Mouse (Mus musculus) heart, embryonic 12.5 days (tissue): ENCODE data around the gene Ssna1. TPM values are rescaled to one million over a fixed set of nuclear protein-coding genes. Genes with fewer than 3 reads are reported as not detected.

Source experiments
- ATAC-seq: fragments of 200-750 bp; cut with Nextera tagmentation; 2 replicates; pipeline ENCODE4 v1.8.0; 2017; ENCODE audit warnings: moderate TSS enrichment, moderate library complexity; ENCODE audit not compliant: insufficient number of reproducible peaks, low FRiP score
- H3K27ac ChIP-seq: fragments of 300-500 bp; sonication (generic); 2 replicates; pipeline ENCODE4 v1.5.1; 2016; ENCODE audit warnings: mild to moderate bottlenecking, moderate library complexity; ENCODE audit not compliant: poor library complexity, severe bottlenecking
- H3K27me3 ChIP-seq: fragments of 300-500 bp; sonication (generic); replicated peaks from 2 replicates; pipeline ENCODE4 v1.6.1; 2016; ENCODE audit warnings: mild to moderate bottlenecking, moderate library complexity
- H3K36me3 ChIP-seq: fragments of 300-500 bp; sonication (generic); 2 replicates; pipeline ENCODE4 v1.6.1; 2016; ENCODE audit warnings: mild to moderate bottlenecking, moderate library complexity
- H3K4me1 ChIP-seq: fragments of 300-500 bp; sonication (generic); replicated peaks from 2 replicates; pipeline ENCODE4 v1.6.1; 2016; ENCODE audit warnings: mild to moderate bottlenecking
- H3K4me2 ChIP-seq: fragments of 300-500 bp; sonication (generic); 2 replicates; pipeline ENCODE4 v1.6.1; 2016; ENCODE audit warnings: mild to moderate bottlenecking, moderate library complexity
- H3K4me3 ChIP-seq: fragments of 300-500 bp; sonication (generic); 2 replicates; pipeline ENCODE4 v1.5.1; 2016; ENCODE audit warnings: mild to moderate bottlenecking
- H3K9ac ChIP-seq: fragments of 300-500 bp; sonication (generic); 2 replicates; pipeline ENCODE4 v1.6.1; 2016; ENCODE audit warnings: mild to moderate bottlenecking, moderate library complexity
- H3K9me3 ChIP-seq: fragments of 300-500 bp; sonication (generic); replicated peaks from 2 replicates; pipeline ENCODE4 v1.6.1; 2016; ENCODE audit warnings: mild to moderate bottlenecking, moderate library complexity
- WGBS: fragments of 180-500 bp; shearing (Covaris S2); methylation state at CpG from one replicate; pipeline ENCODE4 v1.1.7; 2016; 5-methylcytosine and 5-hydroxymethylcytosine counted together
- polyA plus RNA-seq: library from polyadenylated mRNA; unstranded; fragments of >200 nt; fragmentation: Nextera tagmentation; extraction: Ambion mirVana; gene quantifications from 2 replicates; pipeline ENCODE4 v1.2.1, GENCODE M21; 2016

Ssna1 gene
- polyA plus RNA-seq, 1 experiment from 2014 or later: 133 TPM

DNA sequence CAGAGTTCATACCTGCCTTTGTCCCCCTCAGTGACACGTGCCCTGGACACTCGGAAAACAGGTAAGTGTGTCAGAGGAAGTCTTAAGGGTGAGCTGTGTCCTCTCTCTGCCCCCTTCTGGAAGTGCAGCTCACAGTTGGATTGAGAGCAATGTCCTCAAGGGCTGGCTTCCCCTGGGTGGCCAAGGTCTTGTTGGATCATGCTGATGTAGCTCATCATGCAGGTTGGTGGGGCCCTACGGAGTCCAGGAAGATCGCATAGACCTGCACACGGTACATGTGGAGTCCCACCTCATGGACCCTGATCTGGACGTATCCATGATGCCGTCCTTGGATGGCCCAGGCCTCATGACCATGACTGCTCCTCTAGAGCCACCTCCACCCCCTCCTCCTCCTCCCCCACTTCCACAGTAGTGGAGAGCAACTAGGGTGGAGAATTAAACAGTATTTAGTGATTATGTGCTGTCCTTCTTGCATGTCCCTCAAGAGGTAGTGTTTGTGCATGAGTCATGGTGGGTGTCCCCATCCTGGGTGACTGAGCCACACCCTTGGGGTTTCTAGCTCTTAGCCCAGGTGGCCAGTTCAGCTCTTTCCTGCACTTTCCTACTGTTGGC, 16.6 kb upstream of the Ssna1 start:
- no peak for ATAC-seq

DNA sequence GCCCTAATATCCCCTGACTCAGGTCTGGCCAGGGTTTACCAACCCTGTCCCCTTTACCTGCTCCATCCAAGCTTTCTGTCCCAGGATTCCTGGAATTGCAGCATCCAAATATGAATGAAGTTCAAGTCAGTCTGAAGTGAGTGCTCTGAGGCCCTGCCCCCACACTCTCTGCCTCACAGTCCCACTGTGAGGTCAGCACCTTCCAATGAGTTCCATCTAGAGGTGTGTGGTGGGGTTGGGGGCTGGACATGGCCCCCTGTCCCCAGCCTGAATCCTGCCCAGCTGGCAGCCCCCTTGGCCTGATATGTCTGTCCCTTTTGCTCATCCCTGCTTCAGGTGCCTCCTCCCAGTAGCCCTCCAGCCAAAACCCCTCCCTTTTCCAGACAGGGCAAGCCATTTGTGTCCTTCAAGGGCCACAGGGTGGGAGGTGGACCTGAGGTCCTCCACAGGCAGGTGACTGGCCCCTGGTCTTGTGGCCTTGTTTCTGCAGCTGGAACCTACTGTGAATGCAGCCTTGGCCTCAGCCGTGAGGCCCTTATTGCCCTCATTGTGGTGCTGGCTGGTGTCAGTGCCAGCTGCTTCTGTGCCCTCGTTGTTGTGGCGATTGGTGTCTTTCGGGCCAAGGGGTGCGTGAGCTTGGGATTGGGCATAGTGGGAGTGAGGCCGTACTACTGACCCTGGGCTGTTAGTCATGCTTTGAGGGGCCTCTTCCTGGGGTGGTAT, 15.8 kb upstream of the Ssna1 start, which contains the start of gene Tmem210:
Tmem210 (plus strand) TSS at position 219 of the 723 bp plus-strand sequence.
- Histone ChIP-seq H3K4me2 (no peak within 1 kb of the TSS), H3K27me3 (peaks cover 67% of the 10 kb centered on the region), H3K27ac (no peak within 1 kb of the TSS), H3K36me3 (peaks cover 33% of the 10 kb centered on the region), H3K9me3 (no peaks in the 10 kb centered on the region), H3K4me1 (peaks cover 45% of the 10 kb centered on the region), H3K9ac (no peak within 1 kb of the TSS), H3K4me3 (no peak within 1 kb of the TSS)
- ATAC-seq: no peak
- WGBS: 85% methylated on average over 6 of the region's 6 CpGs

More for the DNA sequence above, 16.6 kb upstream of the Ssna1 start:
- H3K4me3 ChIP-seq: no peak overlapping the region
- 79% methylated on average over 7 of the region's 7 CpGs for WGBS
- H3K36me3 ChIP-seq: peaks cover 26% of the 10 kb centered on the region
- peaks cover 74% of the 10 kb centered on the region for H3K27me3 ChIP-seq
- no peak overlapping the region for H3K4me2 ChIP-seq
- H3K9me3 ChIP-seq: no peaks in the 10 kb centered on the region
- no peak overlapping the region for H3K9ac ChIP-seq
- no peak overlapping the region for H3K27ac ChIP-seq
- peaks cover 45% of the 10 kb centered on the region for H3K4me1 ChIP-seq

DNA sequence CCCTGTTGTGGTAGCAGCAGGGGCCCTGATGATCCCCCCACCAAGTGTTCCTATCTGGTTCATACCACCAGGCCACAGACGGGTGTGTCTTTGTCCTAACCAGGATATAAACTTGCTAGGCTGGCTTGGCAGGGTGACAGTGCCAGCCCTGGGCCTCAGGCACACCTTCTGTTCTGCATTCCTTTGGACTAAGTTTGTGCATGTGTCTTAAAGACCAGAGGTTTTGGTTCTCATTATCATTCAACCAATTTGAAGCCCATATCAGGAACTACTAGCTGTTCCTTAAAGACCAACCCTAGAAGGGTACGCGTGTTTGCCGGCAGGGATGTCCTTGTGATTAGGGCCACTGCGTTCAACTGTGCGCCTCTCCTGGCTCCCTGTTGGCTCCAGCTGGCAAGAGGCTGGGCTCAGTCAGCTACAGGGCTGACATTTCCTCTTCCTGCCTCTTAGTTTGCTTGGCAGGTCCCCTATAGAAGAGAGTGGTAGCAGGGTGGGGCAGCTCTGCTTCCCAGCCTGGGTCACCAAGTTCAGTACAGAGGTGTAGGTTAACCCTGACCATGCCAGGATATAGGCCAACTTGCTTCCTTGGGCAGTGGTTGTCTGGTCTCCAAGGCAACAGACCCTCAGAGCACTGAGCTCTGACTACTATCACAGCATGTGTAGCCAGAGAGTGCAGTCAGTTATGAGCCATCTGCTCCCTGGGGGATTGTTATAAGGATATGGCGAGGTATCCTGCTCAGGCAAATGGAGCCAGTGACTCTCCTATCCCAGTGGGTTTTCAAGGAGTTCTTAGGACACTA, 14.8 kb upstream of the Ssna1 start:
- no peak overlapping the region for H3K9ac ChIP-seq
- 45% methylated on average over 7 of the region's 7 CpGs for WGBS
- ATAC-seq: no peak

DNA sequence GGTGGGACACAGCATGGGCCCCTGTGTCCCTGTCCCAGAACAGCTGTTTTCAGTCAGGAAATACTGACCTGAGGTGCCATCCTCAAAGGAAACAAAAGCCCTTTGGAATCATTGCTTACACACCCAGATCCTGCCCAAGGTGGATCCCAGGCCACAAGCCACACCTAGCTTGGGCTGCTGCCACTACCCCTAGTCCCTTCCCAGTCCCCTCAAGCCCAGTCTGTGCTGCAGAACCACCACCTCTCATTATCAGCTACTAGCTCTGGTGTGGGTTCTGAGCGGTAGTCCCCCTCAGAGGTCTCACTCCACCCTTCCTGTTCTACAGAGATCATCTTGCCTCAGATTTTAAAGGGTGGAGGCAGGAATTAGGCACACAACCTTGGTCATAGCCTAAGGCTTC, 14.1 kb upstream of the Ssna1 start:
- no peak overlapping the region for H3K4me3 ChIP-seq
- H3K4me2 ChIP-seq: no peak overlapping the region
- peaks cover 48% of the 10 kb centered on the region for H3K36me3 ChIP-seq
- H3K9me3 ChIP-seq: no peaks in the 10 kb centered on the region
- H3K9ac ChIP-seq: no peak overlapping the region
- H3K27ac ChIP-seq: no peak overlapping the region
- peaks cover 32% of the 10 kb centered on the region for H3K4me1 ChIP-seq
- no peak for ATAC-seq
- WGBS: 58% methylated on average over 1 of the region's 1 CpGs
- peaks cover 49% of the 10 kb centered on the region for H3K27me3 ChIP-seq

More for the DNA sequence above, 14.8 kb upstream of the Ssna1 start:
- no peak overlapping the region for H3K4me3 ChIP-seq
- peaks cover 56% of the 10 kb centered on the region for H3K27me3 ChIP-seq
- H3K4me1 ChIP-seq: peaks cover 39% of the 10 kb centered on the region
- no peak overlapping the region for H3K4me2 ChIP-seq
- H3K36me3 ChIP-seq: peaks cover 43% of the 10 kb centered on the region
- no peak overlapping the region for H3K27ac ChIP-seq
- H3K9me3 ChIP-seq: no peaks in the 10 kb centered on the region

DNA sequence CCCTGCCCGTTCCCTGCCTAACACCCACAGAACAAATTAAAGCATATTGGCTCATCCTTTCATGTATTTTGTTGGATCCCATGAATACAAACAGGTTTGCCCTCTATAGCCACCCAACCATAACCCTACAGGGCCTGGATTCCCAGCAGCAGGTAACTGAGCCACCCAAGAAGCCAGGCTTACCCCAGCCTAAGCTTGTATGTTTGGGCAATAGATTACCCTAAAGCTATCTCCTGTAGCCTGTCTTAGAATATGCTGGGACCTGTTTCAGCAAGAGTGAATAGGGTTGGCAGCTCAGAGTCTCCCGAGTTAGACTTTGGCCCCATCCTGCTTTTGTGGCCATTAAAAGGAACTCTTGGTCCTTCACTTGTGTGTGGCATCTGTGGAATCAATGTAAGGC, 13.3 kb upstream of the Ssna1 start:
- H3K4me2 ChIP-seq: no peak overlapping the region
- ATAC-seq: no peak
- H3K27ac ChIP-seq: no peak overlapping the region
- WGBS: 92% methylated on average over 2 of the region's 2 CpGs
- no peak overlapping the region for H3K4me3 ChIP-seq
- no peak overlapping the region for H3K9ac ChIP-seq
- peaks cover 24% of the 10 kb centered on the region for H3K4me1 ChIP-seq
- H3K36me3 ChIP-seq: peaks cover 56% of the 10 kb centered on the region
- H3K9me3 ChIP-seq: no peaks in the 10 kb centered on the region
- peaks cover 42% of the 10 kb centered on the region for H3K27me3 ChIP-seq

GRCm38 (mm10) chr2:25278928-25279882, 7.0 kb upstream of the Ssna1 start:
- ATAC-seq: no peak
- H3K36me3 ChIP-seq: peaks cover 96% of the 10 kb centered on the region

GRCm38 (mm10) chr2:25273010-25273409, 772 bp upstream of the Ssna1 start:
- Histone ChIP-seq H3K27me3 (no peaks in the 10 kb centered on the region), H3K4me3 (peak overlapping the region; percentile 84), H3K4me1 (peaks cover 26% of the 10 kb centered on the region), H3K4me2 (peak overlapping the region; percentile 93), H3K36me3 (peaks cover 73% of the 10 kb centered on the region), H3K9ac (peak overlapping the region; percentile 90), H3K9me3 (no peaks in the 10 kb centered on the region), H3K27ac (no peak overlapping the region)
- ATAC-seq: no peak
- WGBS: 27% methylated on average over 16 of the region's 16 CpGs

More at GRCm38 (mm10) chr2:25278928-25279882, 7.0 kb upstream of the Ssna1 start:
- H3K4me2 ChIP-seq: no peak overlapping the region
- 0 out of 2 replicates have a peak, but pooled peaks cover 1% of the 10 kb centered on the region for H3K4me1 ChIP-seq
- H3K27ac ChIP-seq: no peak overlapping the region
- H3K27me3 ChIP-seq: no peaks in the 10 kb centered on the region
- H3K9me3 ChIP-seq: no peaks in the 10 kb centered on the region
- H3K4me3 ChIP-seq: no peak overlapping the region
- WGBS: 59% methylated on average over 13 of the region's 13 CpGs
- H3K9ac ChIP-seq: no peak overlapping the region

- Histone ChIP-seq H3K27me3 (no peaks in the 10 kb centered on the region), H3K9me3 (no peaks in the 10 kb centered on the region), H3K27ac (peak overlapping the region; percentile 24), H3K4me1 (peaks cover 29% of the 10 kb centered on the region), H3K4me2 (peak overlapping the region; percentile 93), H3K9ac (peak overlapping the region; percentile 90), H3K36me3 (peaks cover 68% of the 10 kb centered on the region), H3K4me3 (peak overlapping the region; percentile 84)
- under 1% methylated on average over 28 of the region's 29 CpGs for WGBS
- ATAC-seq: peak; percentile 43
These were observed 277 bp upstream of the Ssna1 start for GRCm38 (mm10) chr2:25272515-25272914.

DNA sequence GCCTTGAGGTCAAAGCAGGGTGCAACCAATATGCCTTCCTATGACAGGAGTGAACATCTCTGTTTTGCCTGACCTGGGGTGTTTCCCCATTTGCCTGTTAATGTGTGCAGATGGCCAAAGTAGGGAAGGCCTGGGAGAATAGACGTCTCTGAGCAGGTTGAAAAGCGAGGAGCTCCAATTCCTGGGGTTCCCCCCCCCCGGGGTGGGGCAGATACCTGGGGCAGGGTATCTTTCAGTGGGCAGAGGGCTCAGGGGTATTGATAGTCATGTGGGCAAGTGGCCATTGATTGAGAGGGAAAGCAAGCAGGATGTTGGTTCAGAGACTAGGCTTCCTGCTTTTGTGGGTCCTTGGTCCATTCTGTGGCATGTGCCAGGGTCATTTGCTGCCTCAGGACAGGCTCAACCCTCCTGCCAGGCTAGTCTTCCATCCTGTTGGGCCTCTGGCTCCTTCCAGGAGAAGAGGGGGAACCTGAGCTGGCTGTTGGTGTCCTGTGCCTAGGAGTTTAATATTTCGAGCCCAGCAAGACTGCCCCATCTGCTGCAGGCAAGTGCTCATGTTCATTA, 4.4 kb downstream of the Ssna1 start:
- Histone ChIP-seq H3K9me3 (no peaks in the 10 kb centered on the region), H3K4me3 (no peak overlapping the region), H3K36me3 (peaks cover 27% of the 10 kb centered on the region), H3K9ac (no peak overlapping the region), H3K4me1 (peaks cover 55% of the 10 kb centered on the region), H3K27me3 (peaks cover 18% of the 10 kb centered on the region), H3K4me2 (no peak overlapping the region), H3K27ac (no peak overlapping the region)
- no peak for ATAC-seq
- WGBS: 68% methylated on average over 4 of the region's 4 CpGs

DNA sequence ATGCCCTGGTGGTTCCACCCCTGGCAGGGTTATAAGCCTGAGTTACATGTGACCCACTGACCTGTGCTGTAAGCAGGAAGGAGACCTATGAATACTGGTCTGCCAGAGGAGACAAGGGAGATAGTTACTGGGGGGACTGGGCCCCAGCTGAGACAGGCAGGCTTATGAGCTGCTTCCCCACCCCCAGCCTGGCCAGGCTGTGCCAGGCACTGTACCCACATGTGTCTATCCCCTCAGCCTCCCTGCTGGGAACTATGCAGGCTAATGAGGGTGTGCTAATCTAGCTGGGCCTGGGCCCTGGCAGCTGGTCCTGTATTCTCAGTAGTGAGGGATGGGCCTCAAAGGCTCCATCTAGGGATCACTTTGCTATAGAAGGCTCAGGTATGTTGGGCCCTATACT, 5.0 kb downstream of the Ssna1 start:
- Histone ChIP-seq H3K4me2 (no peak overlapping the region), H3K4me1 (peaks cover 55% of the 10 kb centered on the region), H3K27ac (no peak overlapping the region), H3K9me3 (no peaks in the 10 kb centered on the region), H3K9ac (no peak overlapping the region), H3K36me3 (peaks cover 27% of the 10 kb centered on the region), H3K4me3 (no peak overlapping the region), H3K27me3 (peaks cover 18% of the 10 kb centered on the region)
- ATAC-seq: no peak
